Mouse (Mus musculus): ENCODE results near the gene Nkiras1.

- TF ChIP-seq CTCF (IDR thresholded peaks at IDR 0.05; ENCODE audit: low read depth) (peak; percentile 61), EP300 (IDR thresholded peaks at IDR 0.05; ENCODE audit: low read depth) (no peak)
Measured at GRCm38 (mm10) chr14:18284581-18284980, 13.6 kb downstream of the Nkiras1 start.

Data from heart, postnatal 0 days (tissue).